Mouse (Mus musculus): Measurements from ENCODE around the gene Evi5l. TPM values are rescaled to one million over a fixed set of nuclear protein-coding genes. Genes with fewer than 3 reads are reported as not detected.

Gene Evi5l
- 16.5 and 17.1 TPM in 2 replicates for polyA plus RNA-seq (2015; fragmentation: Nextera tagmentation; extraction: Ambion mirVana)

DNA sequence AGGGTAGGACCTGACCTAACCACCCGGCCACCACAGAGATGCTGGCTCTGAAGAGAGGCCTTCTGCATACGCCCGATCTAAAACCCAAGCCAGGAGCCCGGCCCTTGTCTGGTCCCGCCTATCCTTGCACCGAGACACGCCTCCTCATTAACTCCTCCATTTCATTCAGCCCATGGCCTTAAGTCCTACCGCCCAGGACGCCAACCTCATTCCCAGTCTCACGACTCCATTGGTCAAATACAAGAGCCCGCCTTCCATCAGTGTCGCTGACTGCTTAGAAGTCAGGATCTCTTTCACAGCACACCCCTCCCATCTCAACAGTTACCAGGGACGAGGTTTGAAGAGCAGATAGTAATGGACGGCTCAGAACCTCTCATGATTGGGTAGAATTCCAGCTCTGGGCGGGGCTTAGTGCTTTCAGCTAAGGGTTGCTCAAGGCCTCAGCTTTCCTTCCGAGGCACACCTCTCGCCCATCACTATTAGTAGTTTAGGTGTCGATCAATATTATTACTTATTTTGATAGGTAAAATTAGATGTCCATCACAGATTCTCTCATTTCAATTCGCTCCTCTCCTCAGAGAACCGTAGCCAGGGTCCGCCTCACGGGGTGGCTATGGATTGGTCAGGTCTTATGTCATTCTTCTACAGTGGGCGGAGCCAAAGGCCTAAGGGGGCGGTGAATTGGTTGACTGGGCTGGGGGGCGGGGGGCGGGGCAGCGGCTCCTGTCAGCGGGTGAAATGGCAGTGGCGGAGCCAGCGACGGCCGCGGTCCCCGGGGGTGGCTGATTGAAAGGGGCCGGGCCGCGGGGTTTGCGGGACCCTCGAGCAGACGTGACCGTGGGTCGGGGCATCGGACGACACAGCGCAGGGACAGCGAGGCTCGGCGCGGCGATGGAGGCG is at the start of gene Evi5l:
Gene Evi5l (plus strand): TSS at position 716 of the 900 bp plus-strand sequence.
- ATAC-seq (replicated peaks; ENCODE audit: low FRiP score, low read depth) (peak; percentile 99), DNase-seq (ENCODE audit: low spot score) (peak; percentile 100)
- WGBS, result under 1% methylated on average over 50 of the region's 51 CpGs
- Histone ChIP-seq H3K4me3 (replicated peaks; ENCODE audit: low read depth, low read length) (peak within 1 kb of the TSS; percentile 63), H3K27me3 (ENCODE audit: insufficient read depth, low read length) (no peaks in the 10 kb centered on the region), H3K9ac (ENCODE audit: low read depth, low read length) (peak within 1 kb of the TSS; percentile 66), H3K4me2 (ENCODE audit: low read length) (peak within 1 kb of the TSS; percentile 94), H3K27ac (no peak within 1 kb of the TSS), H3K9me3 (replicated peaks; ENCODE audit: low read length) (no peaks in the 10 kb centered on the region), H3K36me3 (ENCODE audit: insufficient read depth, low read length) (no peaks in the 10 kb centered on the region), H3K4me1 (replicated peaks; ENCODE audit: insufficient read depth, low read length) (peaks cover 3% of the 10 kb centered on the region; the same call in 1 of the 2 replicates)
- TF ChIP-seq CTCF (IDR thresholded peaks at IDR 0.05; ENCODE audit: low read depth), result no peak; the same call in 1 of the 2 replicates

- ATAC-seq (replicated peaks; ENCODE audit: low FRiP score, low read depth) (no peak), DNase-seq (ENCODE audit: low spot score) (no peak)
- no peaks in the 10 kb centered on the region for H3K27me3 ChIP-seq (ENCODE audit: insufficient read depth, low read length)
- WGBS, result 88% methylated on average over 10 of the region's 10 CpGs
- H3K9ac ChIP-seq (ENCODE audit: low read depth, low read length), result no peak within 1 kb of the TSS
- no peak for TF ChIP-seq CTCF (IDR thresholded peaks at IDR 0.05; ENCODE audit: low read depth)
- H3K36me3 ChIP-seq (ENCODE audit: insufficient read depth, low read length), result no peaks in the 10 kb centered on the region
- no peak within 1 kb of the TSS for H3K27ac ChIP-seq
- H3K9me3 ChIP-seq (replicated peaks; ENCODE audit: low read length), result no peaks in the 10 kb centered on the region
- no peak within 1 kb of the TSS for H3K4me2 ChIP-seq (ENCODE audit: low read length)
- H3K4me3 ChIP-seq (replicated peaks; ENCODE audit: low read depth, low read length), result no peak within 1 kb of the TSS
- no peaks in the 10 kb centered on the region for H3K4me1 ChIP-seq (replicated peaks; ENCODE audit: insufficient read depth, low read length)
Observed at GRCm38 (mm10) chr8:4133798-4134197, 32.6 kb upstream of the Evi5l start, which contains the start of gene Cd209g. Gene Cd209g (plus strand): TSS chr8:4134098.

DNA sequence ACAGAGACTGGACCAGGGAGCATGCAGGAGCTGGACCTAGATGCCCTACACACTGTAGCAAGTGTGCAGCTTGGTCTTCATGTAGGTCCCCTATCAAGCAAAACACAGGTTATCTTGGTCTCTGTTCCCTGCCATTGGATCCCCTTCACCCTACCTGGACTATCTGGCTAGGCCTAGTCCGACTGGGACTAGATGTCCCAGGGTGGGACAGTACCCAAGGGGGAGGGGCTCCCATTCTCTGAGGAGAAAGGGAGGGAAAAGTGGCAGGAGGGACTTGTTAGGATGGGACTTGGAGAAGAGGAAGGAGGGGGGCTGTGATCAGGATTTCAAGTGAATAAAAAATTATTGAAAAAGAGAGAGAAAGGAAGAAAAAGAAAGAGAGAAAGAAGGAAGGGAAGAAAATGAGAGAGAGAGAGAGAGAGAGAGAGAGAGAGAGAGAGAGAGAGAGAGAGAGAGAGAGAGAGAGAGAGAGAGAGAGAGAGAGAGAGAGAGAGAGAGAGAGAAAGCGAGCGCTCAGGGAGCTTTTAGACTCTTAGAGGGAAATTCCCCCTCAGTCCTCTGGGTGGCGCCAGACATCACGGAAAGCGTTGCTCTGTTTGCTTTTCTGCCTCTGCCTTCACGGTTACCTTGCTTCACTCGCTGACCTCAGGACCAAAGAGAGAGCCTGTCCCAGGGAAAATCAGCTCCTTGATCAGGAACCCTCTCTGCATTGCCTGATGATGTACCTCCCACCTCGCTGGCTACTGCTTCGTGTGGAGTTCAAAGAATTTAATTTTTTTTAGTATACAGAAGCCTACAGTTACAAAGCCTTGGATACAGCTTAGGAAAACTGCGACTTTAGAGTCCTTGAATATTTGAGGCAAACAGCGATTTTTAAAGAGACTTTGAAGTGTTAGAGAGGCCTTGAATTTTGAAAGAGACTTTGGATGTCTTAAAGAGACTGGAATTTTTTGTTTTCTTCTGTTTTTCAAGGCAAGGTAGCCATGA is 26.4 kb upstream of the Evi5l start:
- no peaks in the 10 kb centered on the region for H3K27me3 ChIP-seq (ENCODE audit: insufficient read depth, low read length)
- no peaks in the 10 kb centered on the region for H3K4me1 ChIP-seq (replicated peaks; ENCODE audit: insufficient read depth, low read length)
- no peaks in the 10 kb centered on the region for H3K9me3 ChIP-seq (replicated peaks; ENCODE audit: low read length)
- no peak overlapping the region for H3K4me2 ChIP-seq (ENCODE audit: low read length)
- H3K27ac ChIP-seq, result no peak overlapping the region
- WGBS, result 11% methylated on average over 12 of the region's 12 CpGs
- no peak overlapping the region for H3K9ac ChIP-seq (ENCODE audit: low read depth, low read length)
- ATAC-seq (replicated peaks; ENCODE audit: low FRiP score, low read depth) (peak; percentile 51; the same call in 1 of the 2 replicates), DNase-seq (ENCODE audit: low spot score) (peak; percentile 85)
- peak; percentile 83 for TF ChIP-seq CTCF (IDR thresholded peaks at IDR 0.05; ENCODE audit: low read depth)
- no peak overlapping the region for H3K4me3 ChIP-seq (replicated peaks; ENCODE audit: low read depth, low read length)
- H3K36me3 ChIP-seq (ENCODE audit: insufficient read depth, low read length), result no peaks in the 10 kb centered on the region

- no peaks in the 10 kb centered on the region for H3K36me3 ChIP-seq (ENCODE audit: insufficient read depth, low read length)
- ATAC-seq (replicated peaks; ENCODE audit: low FRiP score, low read depth) (no peak), DNase-seq (ENCODE audit: low spot score) (peak; percentile 28)
- H3K27me3 ChIP-seq (ENCODE audit: insufficient read depth, low read length), result no peaks in the 10 kb centered on the region
- H3K4me2 ChIP-seq (ENCODE audit: low read length), result no peak overlapping the region
- H3K4me1 ChIP-seq (replicated peaks; ENCODE audit: insufficient read depth, low read length), result no peaks in the 10 kb centered on the region
- no peak overlapping the region for H3K4me3 ChIP-seq (replicated peaks; ENCODE audit: low read depth, low read length)
- WGBS, result 62% methylated on average over 3 of the region's 3 CpGs
- no peak overlapping the region for H3K27ac ChIP-seq
- 0 out of 2 replicates have a peak, but pooled peaks have one; percentile 6 for TF ChIP-seq CTCF (IDR thresholded peaks at IDR 0.05; ENCODE audit: low read depth)
- no peak overlapping the region for H3K9ac ChIP-seq (ENCODE audit: low read depth, low read length)
- H3K9me3 ChIP-seq (replicated peaks; ENCODE audit: low read length), result no peaks in the 10 kb centered on the region
Observed at GRCm38 (mm10) chr8:4141721-4142120, 24.6 kb upstream of the Evi5l start.

DNA sequence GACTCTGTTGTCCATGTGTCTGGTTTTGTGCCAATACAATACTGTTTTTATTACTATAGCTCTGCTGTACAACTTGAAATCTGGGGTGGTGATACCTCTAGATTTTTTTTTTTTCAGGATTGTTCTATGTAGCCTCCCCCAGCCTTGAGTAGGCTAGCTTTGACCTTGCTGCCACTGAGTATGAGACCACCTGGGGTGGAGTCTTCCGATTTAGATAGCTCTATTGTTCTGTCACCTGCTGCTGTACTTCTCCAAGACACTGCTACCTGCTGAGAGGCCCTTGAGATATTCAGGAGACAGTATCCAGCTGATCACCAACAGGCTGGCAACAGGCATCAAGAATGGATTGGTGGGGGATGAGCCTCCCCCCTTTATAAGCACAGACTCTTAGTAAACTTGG is 19.1 kb upstream of the Evi5l start:
- Histone ChIP-seq H3K27me3 (ENCODE audit: insufficient read depth, low read length) (no peaks in the 10 kb centered on the region), H3K4me2 (ENCODE audit: low read length) (no peak overlapping the region), H3K27ac (no peak overlapping the region), H3K36me3 (ENCODE audit: insufficient read depth, low read length) (no peaks in the 10 kb centered on the region), H3K9ac (ENCODE audit: low read depth, low read length) (no peak overlapping the region), H3K4me3 (replicated peaks; ENCODE audit: low read depth, low read length) (no peak overlapping the region), H3K9me3 (replicated peaks; ENCODE audit: low read length) (no peaks in the 10 kb centered on the region), H3K4me1 (replicated peaks; ENCODE audit: insufficient read depth, low read length) (no peaks in the 10 kb centered on the region)
- no peak for TF ChIP-seq CTCF (IDR thresholded peaks at IDR 0.05; ENCODE audit: low read depth)
- no peak for ATAC-seq (replicated peaks; ENCODE audit: low FRiP score, low read depth)
- 31% methylated on average over 1 of the region's 1 CpGs for WGBS
- no peak for DNase-seq (ENCODE audit: low spot score)

DNA sequence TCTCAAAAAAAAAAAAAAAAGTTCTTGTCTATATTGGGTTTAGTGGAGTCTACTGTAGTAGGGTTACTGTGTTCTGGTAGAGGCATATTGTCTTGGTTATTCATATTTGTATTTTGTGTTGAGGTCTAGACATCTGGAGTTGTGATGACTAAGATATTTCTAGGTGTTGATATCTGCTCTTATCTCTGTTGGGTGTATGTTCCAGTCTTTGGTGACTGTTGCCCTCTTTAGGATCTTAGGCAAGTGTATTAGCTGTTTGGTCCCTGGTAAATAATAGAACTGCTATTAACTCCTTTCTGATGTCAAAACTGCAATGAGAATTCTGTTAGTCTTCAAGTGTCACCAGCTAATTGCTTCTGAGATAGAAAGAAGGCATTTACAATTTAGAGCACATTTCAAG is 11.5 kb upstream of the Evi5l start:
- no peak for ATAC-seq (replicated peaks; ENCODE audit: low FRiP score, low read depth)
- Histone ChIP-seq H3K4me1 (replicated peaks; ENCODE audit: insufficient read depth, low read length) (no peaks in the 10 kb centered on the region), H3K27me3 (ENCODE audit: insufficient read depth, low read length) (no peaks in the 10 kb centered on the region), H3K4me3 (replicated peaks; ENCODE audit: low read depth, low read length) (no peak overlapping the region), H3K36me3 (ENCODE audit: insufficient read depth, low read length) (no peaks in the 10 kb centered on the region), H3K9me3 (replicated peaks; ENCODE audit: low read length) (no peaks in the 10 kb centered on the region), H3K9ac (ENCODE audit: low read depth, low read length) (no peak overlapping the region), H3K4me2 (ENCODE audit: low read length) (no peak overlapping the region), H3K27ac (no peak overlapping the region)
- DNase-seq (ENCODE audit: low spot score), result no peak
- TF ChIP-seq CTCF (IDR thresholded peaks at IDR 0.05; ENCODE audit: low read depth), result no peak
